Mouse (Mus musculus) limb, embryonic 11.5 days (tissue): ENCODE measurements around the gene Rdh16f1. TPM values are rescaled to one million over a fixed set of nuclear protein-coding genes. Genes with fewer than 3 reads are reported as not detected.
"Not testable (repeated sequence)": the region's sequence is repeated elsewhere in the genome, so short reads cannot be mapped to it uniquely, and the experiment has no call there.

ENCODE experiments used
- ATAC-seq: fragments of 200-750 bp; cut with Nextera tagmentation; 2 replicates; pipeline ENCODE4 v1.8.0; 2017; ENCODE audit warnings: low read depth; ENCODE audit not compliant: insufficient number of reproducible peaks, low FRiP score, low TSS enrichment
- DNase-seq: peaks from one replicate; pipeline ENCODE4 v3.0.0-alpha.2; 2015; ENCODE audit warnings: low spot score
- H3K27ac ChIP-seq: fragments of 300-500 bp; sonication (generic); replicated peaks from 2 replicates; pipeline ENCODE4 v1.5.1; 2014; ENCODE audit warnings: low read depth, mild to moderate bottlenecking, low read length
- H3K27me3 ChIP-seq: fragments of 300-500 bp; sonication (generic); 2 replicates; pipeline ENCODE4 v1.6.1; 2014; ENCODE audit warnings: mild to moderate bottlenecking, low read length, mixed read lengths; ENCODE audit not compliant: control insufficient read depth, insufficient read depth
- H3K36me3 ChIP-seq: fragments of 300-500 bp; sonication (generic); 2 replicates; pipeline ENCODE4 v1.6.1; 2014; ENCODE audit warnings: mild to moderate bottlenecking, low read length, moderate library complexity, mixed read lengths; ENCODE audit not compliant: control insufficient read depth, insufficient read depth
- H3K4me1 ChIP-seq: fragments of 300-500 bp; sonication (generic); 2 replicates; pipeline ENCODE4 v1.6.1; 2014; ENCODE audit warnings: low read length, mixed read lengths; ENCODE audit not compliant: control insufficient read depth, insufficient read depth
- H3K4me2 ChIP-seq: fragments of 300-500 bp; sonication (generic); 2 replicates; pipeline ENCODE4 v1.6.1; 2014; ENCODE audit warnings: low read depth, mild to moderate bottlenecking, moderate library complexity; ENCODE audit not compliant: severe bottlenecking
- H3K4me3 ChIP-seq: fragments of 300-500 bp; sonication (generic); 2 replicates; pipeline ENCODE4 v1.5.1; 2014; ENCODE audit warnings: low read depth, low read length
- H3K9ac ChIP-seq: fragments of 300-500 bp; sonication (generic); 2 replicates; pipeline ENCODE4 v1.6.1; 2014; ENCODE audit warnings: mild to moderate bottlenecking, low read length
- H3K9me3 ChIP-seq: fragments of 300-500 bp; sonication (generic); 2 replicates; pipeline ENCODE4 v1.6.1; 2016; ENCODE audit warnings: low read length; ENCODE audit not compliant: control insufficient read depth
- WGBS: fragments of 180-500 bp; shearing (Covaris S2); extraction: QIAGEN DNeasy Blood & Tissue Kit; methylation state at CpG from one replicate; pipeline ENCODE4 v1.1.7; 2014; 5-methylcytosine and 5-hydroxymethylcytosine counted together
- polyA plus RNA-seq: library from polyadenylated mRNA; unstranded; fragments of >200 nt; fragmentation: Nextera tagmentation; extraction: Ambion mirVana; gene quantifications from 2 replicates; pipeline ENCODE4 v1.2.1, GENCODE M21; 2014

Rdh16f1 gene
- polyA plus RNA-seq, 1 experiment from 2014 or later: not detected

DNA sequence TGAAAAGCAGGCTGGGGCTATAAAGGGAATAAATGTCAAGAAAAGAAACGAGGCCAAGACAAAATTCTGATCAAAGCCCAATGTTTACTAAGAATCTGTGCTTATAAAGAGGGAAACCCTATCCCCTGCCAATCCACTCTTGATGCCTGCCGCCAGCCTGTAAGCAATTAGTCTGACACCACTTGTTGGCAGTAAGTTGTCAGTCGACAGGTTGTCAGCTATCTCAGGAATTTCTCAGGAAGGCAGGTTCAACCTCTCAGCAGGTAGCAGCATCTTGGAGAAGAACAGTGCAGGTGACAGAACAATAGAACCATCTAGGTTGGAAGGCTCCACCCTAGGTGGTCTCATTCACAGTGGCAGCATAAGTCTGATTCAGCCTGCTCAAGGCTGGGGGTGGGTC, 69.5 kb downstream of the Rdh16f1 start:
- Histone ChIP-seq H3K9ac (no peak overlapping the region), H3K9me3 (no peaks in the 10 kb centered on the region), H3K27me3 (no peaks in the 10 kb centered on the region), H3K4me3 (no peak overlapping the region), H3K27ac (no peak overlapping the region), H3K4me1 (no peaks in the 10 kb centered on the region), H3K36me3 (no peaks in the 10 kb centered on the region), H3K4me2 (no peak overlapping the region)
- ATAC-seq (no peak), DNase-seq (no peak)
- 74% methylated on average over 3 of the region's 3 CpGs for WGBS

GRCm38 (mm10) chr10:127834186-127834585, 74.6 kb downstream of the Rdh16f1 start:
- ATAC-seq, H3K9ac ChIP-seq, H3K9me3 ChIP-seq, H3K27me3 ChIP-seq, H3K36me3 ChIP-seq, H3K4me2 ChIP-seq, DNase-seq, H3K4me3 ChIP-seq, H3K27ac ChIP-seq, H3K4me1 ChIP-seq: not testable (repeated sequence)
- WGBS: 96% methylated on average over 1 of the region's 1 CpGs

DNA sequence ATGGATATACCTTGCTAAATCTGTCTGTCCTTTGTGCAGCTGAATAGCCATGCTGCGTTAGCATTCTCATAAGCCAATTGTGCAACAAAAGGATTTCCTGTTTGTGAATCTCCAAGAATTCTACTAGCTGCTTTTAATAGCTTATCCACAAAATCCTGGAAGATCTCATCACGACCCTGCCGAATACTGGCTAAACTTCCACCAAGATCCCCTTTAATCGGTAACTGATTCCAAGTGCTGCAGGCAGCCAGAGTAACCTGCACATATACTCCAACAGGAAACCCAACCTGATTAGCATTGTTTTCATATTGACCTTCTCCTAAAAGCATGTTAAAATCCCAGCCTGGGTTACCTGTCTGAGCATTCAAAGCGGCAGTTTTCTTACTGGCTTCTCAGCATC, 75.7 kb downstream of the Rdh16f1 start:
- no peak overlapping the region for H3K4me2 ChIP-seq
- no peaks in the 10 kb centered on the region for H3K36me3 ChIP-seq
- H3K27ac ChIP-seq: no peak overlapping the region
- no peak for ATAC-seq
- H3K9ac ChIP-seq: no peak overlapping the region
- no peaks in the 10 kb centered on the region for H3K27me3 ChIP-seq
- WGBS: 91% methylated on average over 5 of the region's 5 CpGs
- DNase-seq: no peak
- H3K9me3 ChIP-seq: no peaks in the 10 kb centered on the region
- no peak overlapping the region for H3K4me3 ChIP-seq
- no peaks in the 10 kb centered on the region for H3K4me1 ChIP-seq

DNA sequence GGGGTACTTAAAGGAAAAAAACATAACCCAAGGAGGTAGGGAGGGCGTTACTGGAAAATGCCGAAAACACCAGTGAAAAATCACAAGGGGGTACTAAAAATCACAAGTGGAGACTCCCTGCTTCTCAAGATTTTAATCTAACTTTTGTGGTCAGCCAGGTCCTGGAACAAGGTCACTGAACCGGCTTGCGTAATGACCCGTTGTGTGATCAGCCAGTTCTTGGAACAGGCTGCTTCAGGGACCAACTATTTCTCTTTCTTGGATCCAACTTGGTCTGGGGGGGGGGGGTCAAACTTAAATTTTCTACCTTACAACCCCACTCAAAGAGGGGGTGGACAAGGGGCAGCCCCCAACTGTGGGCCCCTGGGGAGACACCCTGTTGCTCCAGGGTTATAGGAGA, 78.2 kb downstream of the Rdh16f1 start:
- WGBS: 91% methylated on average over 5 of the region's 5 CpGs

GRCm38 (mm10) chr10:127838539-127838938, 79.0 kb downstream of the Rdh16f1 start:
- Histone ChIP-seq H3K9me3 (no peaks in the 10 kb centered on the region), H3K4me2 (no peak overlapping the region), H3K36me3 (no peaks in the 10 kb centered on the region), H3K27me3 (no peaks in the 10 kb centered on the region), H3K4me3 (no peak overlapping the region), H3K27ac (no peak overlapping the region), H3K9ac (no peak overlapping the region), H3K4me1 (no peaks in the 10 kb centered on the region)
- DNase-seq (no peak), ATAC-seq (no peak)
- 88% methylated on average over 2 of the region's 2 CpGs for WGBS

More for the DNA sequence above, 78.2 kb downstream of the Rdh16f1 start:
- not testable (repeated sequence) for ATAC-seq, H3K36me3 ChIP-seq, H3K4me1 ChIP-seq, H3K9me3 ChIP-seq, H3K27ac ChIP-seq, H3K27me3 ChIP-seq, H3K9ac ChIP-seq, DNase-seq, H3K4me3 ChIP-seq, H3K4me2 ChIP-seq

GRCm38 (mm10) chr10:127840776-127841175, 81.2 kb downstream of the Rdh16f1 start:
- Histone ChIP-seq H3K36me3 (no peaks in the 10 kb centered on the region), H3K4me1 (no peaks in the 10 kb centered on the region), H3K27me3 (no peaks in the 10 kb centered on the region), H3K4me3 (no peak overlapping the region), H3K9ac (no peak overlapping the region), H3K4me2 (no peak overlapping the region), H3K9me3 (no peaks in the 10 kb centered on the region), H3K27ac (no peak overlapping the region)
- ATAC-seq (no peak), DNase-seq (no peak)
- 76% methylated on average over 2 of the region's 2 CpGs for WGBS

Other genes starting within 250 kb of the Rdh16f1 start
- gene Ndufa4l2, start 244.8 kb upstream of the Rdh16f1 start, polyA plus RNA-seq: 0.48 and 0.96 TPM in 2 replicates
- 102 and 104 TPM in 2 replicates for gene Shmt2, start 237.3 kb upstream of the Rdh16f1 start, polyA plus RNA-seq
- gene Nxph4, start 225.2 kb upstream of the Rdh16f1 start, polyA plus RNA-seq: 0.95 and 1.2 TPM in 2 replicates
- gene Lrp1, start 138.6 kb upstream of the Rdh16f1 start, polyA plus RNA-seq: 57.6 and 63.2 TPM in 2 replicates
- gene Stat6, start 116.8 kb upstream of the Rdh16f1 start, polyA plus RNA-seq: 5.7 and 7.2 TPM in 2 replicates
- gene Nemp1, start 92.9 kb upstream of the Rdh16f1 start, polyA plus RNA-seq: 12.5 and 15.0 TPM in 2 replicates
- gene Nab2, start 91.2 kb upstream of the Rdh16f1 start, polyA plus RNA-seq: 12.7 and 13.1 TPM in 2 replicates
- 0.40 and 0.61 TPM in 2 replicates for gene Myo1a, start 54.6 kb upstream of the Rdh16f1 start, polyA plus RNA-seq
- gene Tac2, start 35.3 kb upstream of the Rdh16f1 start, polyA plus RNA-seq: 1.9 and 2.9 TPM in 2 replicates
- gene Zbtb39, start 20.2 kb upstream of the Rdh16f1 start, polyA plus RNA-seq: 7.2 and 7.7 TPM in 2 replicates
- gene Gpr182, start 8.1 kb upstream of the Rdh16f1 start, polyA plus RNA-seq: 0.27 and 0.33 TPM in 2 replicates
- not detected in 2 replicates for gene Rdh1, start 66 bp upstream of the Rdh16f1 start, polyA plus RNA-seq
- 0.11 TPM in 1 of 2 replicates, not detected in the other for gene Rdh9, start 16.6 kb downstream of the Rdh16f1 start, polyA plus RNA-seq
- gene Rdh16, start 41.4 kb downstream of the Rdh16f1 start, polyA plus RNA-seq: not detected in 2 replicates
- not detected in 2 replicates for gene Rdh19, start 90.1 kb downstream of the Rdh16f1 start, polyA plus RNA-seq
- gene Rdh16f2, start 106.7 kb downstream of the Rdh16f1 start, polyA plus RNA-seq: not detected in 2 replicates
- gene Rdh7, start 129.0 kb downstream of the Rdh16f1 start, polyA plus RNA-seq: not detected in 2 replicates
- gene Sdr9c7, start 138.7 kb downstream of the Rdh16f1 start, polyA plus RNA-seq: not detected in 2 replicates
- gene Hsd17b6, start 247.8 kb downstream of the Rdh16f1 start, polyA plus RNA-seq: not detected in 2 replicates